Mouse (Mus musculus): ENCODE measurements around the gene Gas2.

Gas2 gene

DNA sequence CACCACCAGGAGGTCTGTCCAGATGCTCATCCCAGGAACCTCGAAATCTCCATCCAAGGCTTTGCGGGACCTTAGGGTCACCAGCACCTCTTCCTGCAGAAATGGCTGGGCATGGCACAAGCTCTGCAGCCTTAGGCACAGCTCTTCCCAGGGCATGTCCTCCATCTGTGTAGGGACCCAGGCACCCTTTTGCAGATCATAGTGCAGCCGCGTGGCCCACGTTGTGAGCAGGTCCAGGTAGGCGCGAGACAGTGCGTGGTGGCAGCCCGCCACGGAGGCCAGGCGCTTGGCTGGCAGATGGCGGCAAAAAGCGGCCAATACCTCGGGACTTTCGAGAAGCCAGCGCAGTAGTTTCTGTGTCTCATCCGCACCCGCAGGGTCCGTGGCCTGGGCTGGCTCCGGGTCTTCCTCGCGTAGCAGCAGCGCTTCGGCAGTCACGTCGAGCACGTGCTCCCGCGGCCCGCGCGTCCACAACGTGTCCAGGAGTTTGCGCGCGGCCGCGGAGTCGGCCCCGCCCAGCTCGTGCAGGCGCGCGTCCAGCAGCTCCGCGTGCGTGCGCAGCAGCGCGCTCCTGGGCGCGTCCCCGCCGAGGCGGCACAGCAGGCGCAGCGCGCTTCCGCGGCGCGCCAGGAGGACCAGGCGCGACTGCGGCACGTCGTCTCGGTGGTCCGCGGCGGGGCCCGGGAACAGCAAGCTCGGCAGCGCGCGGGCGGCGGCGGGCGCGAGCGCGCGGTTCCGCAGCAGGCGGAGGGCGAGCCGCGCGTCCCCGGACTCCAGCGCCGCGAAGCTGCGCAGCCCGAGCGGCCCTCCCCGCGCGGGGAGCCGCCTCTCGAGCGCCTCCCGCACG is at the start of gene Gas2:
Gene Gas2 (plus strand): TSS at position 766 of the 847 bp plus-strand sequence.
- peak; percentile 93 for DNase-seq

DNA sequence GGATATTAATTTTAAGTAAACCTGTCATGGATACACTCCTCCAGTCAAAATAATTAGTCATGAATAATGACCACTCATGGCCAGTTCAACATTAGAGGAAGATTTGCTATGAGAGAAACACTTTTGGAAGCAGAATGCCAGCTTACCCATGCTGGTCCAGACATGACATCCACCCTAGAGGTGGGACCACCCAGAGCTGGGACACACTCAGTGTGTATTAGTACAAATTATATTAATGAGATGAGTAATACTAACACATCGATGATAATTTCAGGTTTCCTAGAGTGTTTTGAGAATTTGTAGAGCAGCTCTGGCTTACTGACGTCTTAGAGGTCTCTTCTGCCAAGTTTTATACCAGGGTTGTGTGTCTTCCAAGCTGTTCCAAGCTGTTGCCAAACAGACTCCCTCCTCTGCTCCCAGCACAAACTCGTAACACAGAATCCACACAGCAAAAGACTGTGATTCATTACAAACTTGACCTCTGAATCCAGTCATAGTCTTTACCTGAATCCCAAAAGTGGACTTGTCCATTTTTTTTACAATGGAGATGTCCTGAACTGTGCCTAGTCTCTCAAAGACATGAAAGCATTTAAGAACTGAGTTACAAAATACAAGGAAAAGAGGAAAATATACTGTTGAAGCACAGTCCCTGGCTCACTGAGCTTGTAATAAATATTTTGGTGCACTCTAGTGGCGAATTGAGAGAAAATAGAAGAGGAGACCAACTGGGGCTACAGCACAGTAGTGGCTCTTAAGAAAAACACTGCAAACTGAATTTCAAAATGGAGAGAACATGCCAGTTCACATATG is 46.1 kb upstream of the Gas2 start:
- DNase-seq: no peak

- no peak for DNase-seq
Measured at GRCm38 (mm10) chr7:51816283-51816839, 45.5 kb upstream of the Gas2 start.

- no peak for DNase-seq
Measured at GRCm38 (mm10) chr7:51818251-51818974, 43.4 kb upstream of the Gas2 start.

DNA sequence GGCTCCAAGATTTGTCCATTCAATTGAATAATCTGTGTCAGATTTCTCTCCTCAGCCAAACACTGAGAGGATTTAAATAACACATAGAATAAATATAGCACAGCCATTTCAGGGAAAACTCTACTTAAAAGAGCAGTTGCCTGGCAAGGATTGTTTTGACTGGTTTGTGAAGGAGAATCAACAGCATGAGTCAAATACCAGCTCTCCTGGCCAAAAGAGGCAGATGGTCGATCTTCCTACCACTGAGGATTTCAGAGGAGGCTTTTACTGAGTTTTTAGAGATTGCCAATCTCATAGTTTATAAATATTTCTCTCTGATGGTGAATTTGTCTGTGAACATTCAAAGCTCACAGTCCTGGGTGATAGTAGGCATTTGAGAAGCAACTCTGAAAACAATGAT is 41.9 kb upstream of the Gas2 start:
- no peak for DNase-seq

DNA sequence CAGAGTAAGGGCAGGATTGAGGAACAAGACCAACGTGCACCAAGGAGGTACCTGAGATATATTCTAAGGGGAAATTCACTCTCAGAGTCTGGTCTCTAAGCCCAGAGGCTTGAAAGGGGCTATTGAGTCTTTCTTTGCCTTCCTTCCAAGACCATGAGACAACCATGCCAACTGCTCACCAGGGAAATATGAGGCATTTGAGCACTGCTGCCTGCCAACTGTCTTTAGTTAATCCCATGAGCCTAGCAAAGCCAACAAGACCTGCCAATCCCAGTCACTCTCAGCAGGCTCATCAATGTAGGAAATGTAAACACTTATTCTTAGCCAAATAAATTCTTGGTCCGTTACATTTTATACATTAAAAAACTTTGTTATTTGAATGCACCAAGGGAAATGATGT is 40.3 kb upstream of the Gas2 start:
- no peak for DNase-seq

DNA sequence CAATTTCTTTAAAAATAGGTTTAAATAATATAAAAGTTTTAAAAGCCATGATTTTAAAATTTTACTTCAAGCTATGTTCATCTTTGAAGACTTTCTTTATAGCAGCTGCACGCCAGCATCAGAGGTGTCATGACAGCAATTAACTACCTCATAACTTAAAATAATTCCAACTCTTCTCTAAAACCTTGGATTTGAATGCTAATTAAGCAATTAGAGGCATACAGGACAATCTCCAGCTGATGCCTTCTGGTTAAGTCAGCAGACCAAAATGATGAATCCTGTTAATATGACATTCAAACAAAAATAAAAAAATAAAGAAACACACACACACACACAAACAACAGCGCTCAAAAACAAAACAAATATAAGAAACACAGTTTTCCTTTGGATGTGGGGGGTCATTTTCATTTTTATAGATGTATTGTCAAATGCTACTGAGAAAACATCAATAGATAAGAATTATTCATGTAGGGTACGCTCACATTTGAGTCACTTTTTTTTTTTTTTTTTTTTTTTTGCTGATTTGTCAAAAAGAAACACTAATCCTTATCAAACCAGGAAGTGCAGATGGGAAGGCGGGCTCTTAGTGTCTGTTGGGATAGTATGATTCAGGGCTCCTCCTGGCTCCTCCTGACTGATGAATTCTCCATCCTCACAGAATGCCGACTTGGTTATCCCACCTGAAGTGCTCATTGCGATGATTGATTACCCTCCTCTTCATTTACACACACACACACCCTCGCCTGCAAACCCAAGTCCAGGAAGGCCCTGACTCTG is 38.1 kb upstream of the Gas2 start:
- no peak for DNase-seq

DNA sequence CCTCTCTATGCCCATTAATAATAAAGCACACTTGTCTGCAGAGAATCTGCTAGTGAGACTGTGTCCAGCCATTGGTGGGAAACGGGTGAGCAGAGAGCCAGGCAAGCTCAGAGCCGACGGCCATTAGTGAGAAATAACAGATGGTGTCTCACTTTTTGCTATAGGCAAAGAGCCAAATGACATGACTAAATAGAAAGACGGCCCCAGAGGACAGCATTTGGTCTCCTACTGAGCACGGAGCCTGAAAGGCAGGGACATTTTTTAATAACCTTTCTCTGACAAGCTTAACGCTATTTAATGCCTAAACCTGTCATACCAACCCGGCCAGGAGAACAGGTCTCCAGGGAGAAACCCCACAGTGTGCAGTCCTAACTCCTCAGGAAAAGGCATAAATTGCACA is 29.9 kb upstream of the Gas2 start:
- DNase-seq: no peak

GRCm38 (mm10) chr7:51840515-51840914 is 21.3 kb upstream of the Gas2 start:
- DNase-seq: no peak

DNA sequence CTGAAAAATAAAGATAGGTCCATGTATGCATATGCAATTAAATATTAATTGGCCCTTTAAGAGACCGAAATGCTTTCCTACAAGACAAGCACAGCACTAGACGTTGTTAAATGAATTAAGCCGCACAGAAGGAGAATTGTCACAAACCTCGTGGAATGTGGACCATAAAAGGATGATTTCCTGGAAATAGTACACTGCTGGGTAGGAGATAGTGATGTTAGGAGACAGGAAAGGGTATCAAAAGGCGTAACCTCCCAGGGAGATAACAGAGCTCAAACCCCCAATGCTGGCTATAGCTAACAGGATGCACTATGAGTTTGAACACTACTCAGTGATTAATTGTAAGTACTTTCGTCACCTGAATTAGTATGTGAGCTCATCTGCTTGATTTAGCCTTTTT is 10.9 kb upstream of the Gas2 start:
- DNase-seq: no peak

- DNase-seq: no peak
Measured at GRCm38 (mm10) chr7:51851890-51852507, 9.8 kb upstream of the Gas2 start.

- DNase-seq: peak; percentile 100
Measured at GRCm38 (mm10) chr7:51862097-51862492, 280 bp downstream of the Gas2 start, which contains the start of gene Fancf. Gene Fancf (minus strand): TSS chr7:51862267.

GRCm38 (mm10) chr7:51862842-51863241 is 1.0 kb downstream of the Gas2 start:
- DNase-seq: no peak

- DNase-seq: no peak
Measured at GRCm38 (mm10) chr7:51865336-51865735, 3.5 kb downstream of the Gas2 start.

- DNase-seq: no peak
Measured at GRCm38 (mm10) chr7:51867983-51868382, 6.2 kb downstream of the Gas2 start.

DNA sequence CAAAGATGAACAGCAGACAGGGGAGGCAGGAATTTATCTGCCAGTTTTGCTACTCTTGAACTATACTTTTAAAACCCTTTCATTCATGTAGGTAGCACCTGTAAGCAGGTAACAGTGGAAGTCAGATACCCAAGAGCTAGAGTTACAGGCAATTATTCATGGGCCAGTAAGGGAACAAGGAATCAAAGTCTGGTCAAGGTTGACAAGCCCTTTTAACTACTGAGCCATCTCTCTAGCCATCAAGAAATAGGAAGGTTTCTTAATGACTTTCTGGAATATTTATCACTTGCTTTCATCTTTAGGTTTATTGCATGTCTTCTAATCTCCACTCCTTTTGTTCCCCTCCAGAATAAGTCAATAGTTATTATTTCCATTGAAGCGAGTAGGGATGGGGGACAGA is 10.2 kb downstream of the Gas2 start:
- no peak for DNase-seq

DNA sequence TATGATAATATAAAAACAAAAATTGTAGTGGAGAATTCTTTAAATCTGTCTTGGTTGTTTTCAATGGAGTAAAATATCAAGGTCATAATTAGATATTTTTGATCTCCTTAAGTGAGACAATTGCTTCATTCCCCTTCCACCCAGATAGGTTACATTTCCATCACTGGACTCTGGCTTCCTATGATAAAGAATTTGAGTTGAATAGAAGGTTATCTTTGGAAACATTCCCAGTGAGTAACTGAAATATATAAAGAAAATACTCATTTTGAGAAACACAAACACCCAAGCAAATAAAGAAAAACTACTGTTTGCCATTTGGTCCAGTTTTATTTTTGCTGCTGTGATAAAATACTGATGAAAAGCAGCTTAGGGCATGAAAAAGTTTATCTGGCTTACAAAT is 10.8 kb downstream of the Gas2 start:
- no peak for DNase-seq

DNA sequence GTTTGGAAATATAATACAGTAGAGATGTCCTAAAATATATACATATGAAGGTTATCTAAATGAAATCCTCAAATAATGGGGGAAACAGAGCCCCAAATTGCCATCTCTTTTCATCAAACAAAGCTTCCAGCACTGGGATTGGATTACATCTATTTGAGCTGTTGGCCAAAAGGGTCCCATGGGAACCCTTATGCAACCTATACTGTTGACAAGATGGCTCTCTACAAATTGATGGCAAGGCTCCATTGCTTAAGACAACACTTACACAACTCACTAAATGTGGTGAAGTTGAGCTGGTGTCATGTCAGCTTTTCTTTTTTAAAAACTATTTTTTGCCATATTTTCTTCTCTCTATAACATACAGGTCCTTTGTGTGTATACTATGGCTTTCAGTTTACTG is 14.5 kb downstream of the Gas2 start:
- no peak for DNase-seq

DNA sequence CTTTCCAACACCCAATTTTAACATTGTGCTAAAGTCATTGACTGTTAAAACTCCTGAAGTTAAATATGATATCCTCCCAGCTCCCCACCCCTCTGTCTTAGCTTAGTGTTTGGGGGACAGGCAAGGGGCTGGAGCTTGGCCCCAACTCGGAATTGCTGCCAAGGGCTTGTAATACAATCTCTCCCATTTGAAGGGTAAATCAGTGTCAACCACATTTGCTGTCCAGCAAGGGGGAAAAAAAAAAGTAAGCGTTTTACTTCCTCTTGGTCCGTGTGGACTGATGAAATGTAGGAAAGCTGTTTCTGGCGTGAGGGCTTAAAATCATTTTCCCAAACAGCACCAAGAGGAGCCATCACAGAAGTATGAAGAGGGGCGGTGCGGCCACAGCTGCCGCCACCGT is 16.9 kb downstream of the Gas2 start:
- no peak for DNase-seq

DNA sequence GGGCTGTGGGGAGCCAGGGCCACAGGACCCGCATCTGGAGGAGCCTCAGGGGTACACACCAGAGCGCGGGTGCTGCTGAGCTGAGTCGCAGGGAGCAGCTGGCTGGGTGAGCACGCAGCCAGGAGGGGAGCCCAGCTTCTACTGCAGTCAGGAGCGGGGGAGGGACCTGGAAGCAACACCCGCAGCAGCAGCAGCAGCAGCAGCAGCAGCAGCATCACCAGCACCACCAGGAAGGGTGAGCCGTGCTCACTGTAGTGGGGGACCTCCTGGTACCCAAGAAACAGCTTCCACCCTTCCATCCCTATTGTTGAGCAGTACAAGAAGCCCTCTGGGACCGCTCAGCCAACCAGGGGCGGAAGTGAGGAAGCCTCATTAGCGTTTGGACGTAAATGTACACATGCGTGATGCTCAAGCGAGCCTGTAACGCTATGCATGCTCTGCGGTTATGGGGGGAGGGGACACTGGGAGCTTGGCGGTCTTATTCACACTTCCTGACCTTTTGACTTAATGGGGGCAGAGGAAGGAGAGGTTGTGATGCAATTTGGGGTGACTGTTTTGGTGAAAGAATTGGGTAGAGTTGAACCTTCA is 17.4 kb downstream of the Gas2 start:
- no peak for DNase-seq

GRCm38 (mm10) chr7:51880121-51880520 is 18.3 kb downstream of the Gas2 start:
- no peak for DNase-seq

All from kidney, adult 18-20 months (tissue).